Mouse (Mus musculus): ENCODE results near the gene Tigd3.
"Not testable (repeated sequence)": the region's sequence is repeated elsewhere in the genome, so short reads cannot be mapped to it uniquely, and the experiment has no call there.

Gene Tigd3

GRCm38 (mm10) chr19:5921715-5922114, 27.8 kb upstream of the Tigd3 start:
- no peak for DNase-seq

DNA sequence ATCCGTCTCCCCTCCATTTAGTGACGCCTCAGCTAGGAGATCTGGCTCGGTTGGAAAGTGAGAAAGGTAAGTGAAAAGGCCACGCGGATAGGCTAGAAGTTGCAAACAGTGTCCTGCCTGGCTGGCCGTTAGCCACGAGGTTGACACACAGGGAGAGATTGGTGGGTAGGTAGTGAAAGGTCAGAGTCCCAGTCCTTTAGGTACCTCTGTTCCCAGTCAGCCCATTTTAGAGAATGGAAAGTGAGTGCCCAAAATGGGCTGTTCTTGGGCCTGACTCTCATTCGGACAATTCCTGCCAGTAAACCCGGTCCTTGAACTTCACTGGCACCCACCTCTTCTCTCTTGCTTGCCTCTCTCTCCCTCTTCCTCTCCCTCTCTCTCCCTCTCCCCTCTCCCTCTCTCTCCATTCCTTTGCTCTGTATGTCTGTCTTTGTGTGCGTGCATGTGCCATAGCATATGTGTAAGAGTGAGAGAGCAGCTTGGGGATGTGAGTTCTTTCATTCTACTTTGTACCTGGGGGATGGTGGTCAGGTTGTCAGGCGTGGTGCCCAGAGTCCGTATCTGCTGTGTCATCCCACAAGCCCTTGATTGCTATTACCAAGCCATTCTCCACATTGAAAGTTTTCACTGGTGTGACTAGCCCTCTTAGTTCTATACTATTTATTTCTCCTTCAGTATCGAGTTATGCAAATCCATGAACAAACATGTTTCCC, 19.2 kb upstream of the Tigd3 start, which contains the start of gene Dpf2:
TSS of gene Dpf2 (minus strand) at position 4 of the 713 bp plus-strand sequence.
- DNase-seq = no peak

DNA sequence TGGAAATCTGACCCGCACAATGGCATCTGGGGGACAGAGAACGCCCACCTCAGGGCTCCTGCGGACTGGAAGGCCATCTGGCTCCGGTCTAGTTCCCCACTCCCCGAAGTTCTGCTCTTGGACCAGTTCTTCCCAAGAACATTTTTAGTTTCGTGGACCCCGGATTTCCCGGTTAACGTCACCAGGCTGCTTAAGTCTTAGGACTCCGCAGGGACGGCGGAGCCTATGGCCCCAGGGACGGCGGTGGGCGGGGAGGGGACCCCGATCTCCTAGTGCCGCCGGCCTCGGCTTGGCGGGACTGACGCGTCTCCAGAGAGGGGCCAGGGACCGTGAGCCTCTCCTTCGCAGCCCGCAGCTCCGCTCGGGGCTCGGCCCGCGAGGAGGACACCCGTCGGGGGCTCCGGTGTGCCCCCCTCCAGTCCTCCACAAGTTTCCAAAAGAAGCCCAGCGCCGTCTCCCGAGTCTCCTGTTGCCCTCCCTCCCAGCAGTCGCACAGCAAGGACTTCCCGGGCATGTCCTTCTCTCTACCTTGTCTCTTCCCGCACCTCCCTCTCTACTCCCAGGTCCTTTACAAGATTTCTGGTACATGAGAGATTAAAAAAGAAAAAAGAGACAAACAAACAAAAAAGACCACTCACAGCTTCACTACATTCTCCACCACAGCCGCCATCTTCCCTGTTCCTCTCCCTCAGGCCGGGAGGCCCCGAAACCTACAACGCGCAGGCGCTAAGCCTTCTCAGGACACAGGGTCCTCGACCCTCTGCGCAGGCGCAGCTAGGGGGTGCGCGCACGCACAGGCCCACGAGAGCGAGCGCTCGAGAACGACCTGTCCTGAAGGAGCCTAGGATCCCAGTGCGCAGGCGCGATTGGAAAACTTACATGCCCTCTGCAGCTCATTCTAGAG, 18.4 kb upstream of the Tigd3 start:
- peak; percentile 99 for DNase-seq

DNA sequence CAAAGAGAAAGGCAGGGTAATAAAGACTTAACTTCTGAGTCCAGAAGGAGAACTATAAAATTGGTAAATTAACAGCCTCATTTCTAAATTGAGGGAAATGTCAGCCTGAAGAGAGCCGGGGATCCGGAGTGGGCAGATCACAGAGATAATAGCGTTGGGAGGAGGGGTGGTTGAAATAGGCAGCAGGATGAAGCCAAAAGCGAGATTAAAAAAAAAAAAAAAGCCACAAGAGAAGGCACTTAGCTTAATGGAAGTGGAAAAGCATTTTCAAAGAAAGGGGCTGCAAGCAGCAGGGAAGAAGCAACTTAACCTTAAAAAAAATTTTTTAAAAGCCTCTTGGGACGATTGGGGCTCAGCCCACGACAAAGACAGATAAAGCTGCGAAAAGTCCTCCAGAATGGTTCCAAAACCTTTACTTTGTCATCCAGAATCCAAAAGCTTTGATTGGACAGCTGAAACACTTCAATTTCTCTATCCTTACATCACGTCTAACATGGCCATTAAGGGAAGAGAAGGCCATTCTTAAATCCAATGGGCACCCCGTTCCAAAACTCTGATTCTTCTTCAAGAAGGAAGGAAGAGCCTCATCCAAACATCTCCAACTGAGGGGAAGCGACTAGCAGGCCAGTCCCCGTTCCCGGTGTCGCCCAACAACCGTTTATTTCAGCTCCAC, 17.6 kb upstream of the Tigd3 start:
- no peak for DNase-seq

DNA sequence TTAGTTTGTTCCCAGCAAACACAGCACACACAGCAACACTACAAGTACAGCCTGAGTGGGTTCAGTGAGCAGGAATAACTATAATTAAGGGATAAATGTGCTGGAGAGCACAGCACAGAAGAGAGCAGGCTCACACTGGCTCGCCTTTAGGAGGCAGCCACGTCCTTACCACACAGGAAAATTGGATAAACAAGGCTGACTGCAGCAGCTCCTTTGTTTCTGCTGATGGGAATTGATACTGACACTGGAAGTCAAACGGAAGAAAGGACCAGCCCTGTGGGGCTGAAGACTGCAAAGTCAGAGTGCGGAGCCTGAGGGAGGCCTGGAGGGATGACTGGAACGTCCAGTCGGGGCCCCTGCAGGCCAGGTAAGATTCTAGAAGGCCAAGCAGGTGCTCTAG, 16.3 kb upstream of the Tigd3 start:
- DNase-seq = no peak

- DNase-seq = no peak
These were observed 13.3 kb upstream of the Tigd3 start for GRCm38 (mm10) chr19:5907275-5907674.

DNA sequence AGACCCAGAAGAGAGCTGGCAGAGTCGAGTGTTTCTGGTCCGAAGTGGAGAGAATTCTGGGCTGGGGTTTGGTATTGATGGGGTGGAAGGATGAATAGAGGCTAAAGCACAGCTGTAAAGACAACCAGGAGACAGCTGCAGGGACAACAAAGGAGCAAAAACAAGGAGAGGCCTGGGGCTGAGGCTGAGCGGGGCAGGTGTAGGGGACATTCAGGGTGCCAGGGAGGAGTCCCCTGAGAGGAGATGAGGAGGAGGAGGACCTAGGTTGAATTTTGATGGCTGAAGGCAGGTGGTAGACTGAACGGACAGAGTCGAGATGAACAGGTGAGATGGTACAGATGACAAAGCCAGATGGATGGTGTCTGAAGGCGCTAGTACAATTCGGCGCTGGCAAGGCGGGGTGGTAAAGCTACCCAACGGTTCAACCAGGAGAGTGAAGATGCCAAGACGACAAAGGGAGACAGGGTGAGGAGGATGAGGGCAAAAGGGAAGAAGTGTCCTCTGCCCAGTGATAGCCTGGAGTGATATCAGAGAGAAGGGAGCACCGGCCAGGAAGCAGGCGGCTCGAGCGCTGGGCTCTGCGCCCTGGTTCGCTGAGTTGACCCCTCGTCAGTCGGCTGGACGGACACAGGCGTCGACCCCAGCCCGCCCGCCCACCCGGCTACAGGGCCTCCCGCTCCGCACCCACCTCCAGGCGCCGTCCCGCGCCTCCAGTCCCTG, 507 bp downstream of the Tigd3 start:
- DNase-seq = no peak

DNA sequence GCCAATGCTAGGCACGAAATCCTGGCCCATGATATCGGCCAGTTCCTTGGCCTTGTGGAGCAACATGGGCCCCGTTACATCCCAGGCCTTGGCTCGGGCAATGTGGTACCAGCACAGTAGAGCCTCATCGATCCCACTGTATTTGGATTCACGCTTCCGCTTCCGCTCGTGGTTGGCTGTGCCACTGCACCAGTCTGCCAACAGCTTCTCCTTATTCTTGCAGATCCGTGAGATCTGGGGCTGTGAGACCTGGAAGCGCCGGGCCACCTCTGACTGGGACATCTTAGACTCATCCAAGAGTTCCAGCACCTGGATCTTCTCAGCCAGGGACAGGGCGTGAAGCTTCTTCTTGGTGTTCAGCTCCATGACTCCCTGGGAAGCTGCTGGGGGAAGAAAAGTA, 1.2 kb downstream of the Tigd3 start:
- DNase-seq = no peak

- DNase-seq = no peak
These were observed 1.7 kb downstream of the Tigd3 start for GRCm38 (mm10) chr19:5892262-5892661.

DNA sequence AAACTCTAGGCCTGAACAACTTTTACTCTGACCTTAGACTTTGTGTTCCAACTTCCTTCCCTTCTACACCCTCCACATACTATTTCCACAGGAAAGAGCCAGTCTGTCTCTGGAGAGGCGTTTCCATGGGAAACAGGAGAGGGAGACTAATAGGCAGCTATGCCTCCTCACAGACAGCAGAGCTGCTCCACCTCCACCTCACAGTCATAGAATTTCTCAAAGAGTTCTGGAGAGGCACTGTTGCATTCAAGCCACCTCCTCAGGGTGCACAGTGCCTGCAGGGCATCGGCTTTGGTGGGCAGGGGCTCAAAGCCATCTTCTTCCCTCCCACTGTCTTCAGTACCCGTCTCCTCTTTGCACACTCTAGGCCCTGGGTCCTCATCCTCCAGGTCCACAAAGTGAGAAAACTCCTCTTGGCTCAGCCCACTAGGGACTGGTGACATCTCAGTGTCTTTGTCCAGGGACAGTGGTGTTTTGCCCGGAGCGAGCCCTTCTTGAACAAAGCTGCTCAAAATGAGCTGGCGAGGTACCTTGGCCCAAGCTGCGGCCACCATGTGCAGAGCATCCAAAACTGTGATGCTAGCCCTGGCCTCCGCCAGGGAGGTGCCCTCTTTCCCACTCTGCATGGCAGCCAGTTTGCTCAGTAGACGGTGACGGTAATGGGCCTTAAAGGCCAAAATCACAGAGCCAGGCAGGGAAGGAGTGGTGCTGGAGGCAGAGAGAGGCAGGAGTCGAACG, 2.3 kb downstream of the Tigd3 start:
- no peak for DNase-seq

DNA sequence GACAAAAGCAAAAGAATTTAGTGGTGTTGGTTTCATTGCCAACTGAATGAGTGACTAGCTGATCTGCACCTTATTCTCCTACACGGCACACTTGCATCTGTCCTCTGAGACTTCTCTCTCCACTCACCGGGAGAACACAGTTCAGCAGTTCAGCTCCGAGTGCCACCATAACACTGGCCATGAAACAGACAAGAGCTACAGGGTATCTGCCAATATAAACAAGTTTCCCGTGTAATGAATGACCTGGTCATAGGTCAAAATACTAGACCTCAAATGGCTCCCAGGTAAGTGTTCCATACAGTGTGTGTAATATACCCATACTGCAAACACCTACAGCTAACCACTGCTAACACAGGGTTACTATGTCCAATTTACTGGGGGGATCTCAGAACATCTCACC, 4.7 kb downstream of the Tigd3 start:
- DNase-seq = no peak

DNA sequence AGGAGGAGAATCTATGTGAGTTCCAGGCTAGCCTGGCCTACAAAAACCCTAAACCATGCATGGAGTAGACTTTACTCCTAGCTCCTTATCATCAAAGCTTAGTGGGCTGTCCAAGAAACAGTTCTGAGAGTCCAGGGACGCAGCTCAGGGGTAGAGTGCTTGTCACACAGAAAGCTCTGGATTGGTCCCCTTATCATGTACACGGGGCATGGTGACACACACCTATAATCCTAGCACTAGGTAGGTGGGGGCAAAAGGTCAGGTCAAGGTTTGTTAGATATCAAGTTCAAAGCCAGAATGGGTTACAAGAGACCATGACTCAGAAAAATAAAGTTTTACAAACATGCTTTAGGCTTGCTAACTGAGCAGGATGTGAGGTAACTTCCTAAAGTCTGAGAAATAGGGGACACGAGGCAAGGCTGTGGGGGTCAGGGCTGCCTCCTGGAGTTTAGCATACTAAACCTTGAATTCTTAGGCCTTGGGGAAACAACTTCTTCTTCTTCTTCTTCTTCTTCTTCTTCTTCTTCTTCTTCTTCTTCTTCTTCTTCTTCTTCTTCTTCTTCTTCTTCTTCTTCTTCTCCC, 6.6 kb downstream of the Tigd3 start:
- no peak for DNase-seq

DNA sequence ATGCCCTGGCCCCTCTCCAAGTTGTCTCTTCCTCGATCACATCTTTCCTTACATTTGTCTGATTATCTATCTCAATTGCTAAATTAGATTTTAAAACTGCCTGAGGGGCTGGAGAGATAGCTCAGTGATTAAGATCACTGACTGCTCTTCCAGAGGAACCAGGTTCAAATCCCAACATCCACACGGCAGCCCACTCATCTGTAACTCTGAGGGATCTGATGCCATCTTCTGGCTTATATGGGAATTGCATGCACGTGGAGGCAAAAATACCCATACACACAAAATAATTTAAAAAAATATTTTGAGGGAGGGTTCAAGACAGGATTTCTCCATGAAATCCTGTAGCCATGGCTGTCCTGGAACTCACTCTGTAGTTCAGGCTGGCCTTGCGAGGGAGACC, 8.1 kb downstream of the Tigd3 start:
- DNase-seq = no peak

GRCm38 (mm10) chr19:5883935-5884334, 10.0 kb downstream of the Tigd3 start:
- no peak for DNase-seq

DNA sequence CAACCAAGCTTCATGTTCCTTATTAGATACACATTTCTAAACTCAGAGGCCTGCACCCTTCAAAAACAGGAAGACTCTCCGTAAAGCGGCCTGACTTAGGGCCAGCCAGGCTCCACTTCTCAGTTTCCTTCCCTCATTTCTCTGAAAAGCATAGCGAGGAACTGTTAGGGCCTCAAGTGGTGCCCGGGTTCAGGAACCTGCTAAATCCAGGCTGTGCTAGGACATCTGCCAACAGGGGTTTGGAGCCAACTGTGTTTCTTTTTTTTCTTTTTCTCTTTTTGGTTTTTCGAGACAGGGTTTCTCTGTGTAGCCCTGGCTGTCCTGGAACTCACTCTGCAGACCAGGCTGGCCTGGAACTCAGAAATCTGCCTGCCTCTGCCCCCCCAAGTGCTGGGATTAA, 11.9 kb downstream of the Tigd3 start:
- DNase-seq = not testable (repeated sequence)

GRCm38 (mm10) chr19:5881155-5881554, 12.8 kb downstream of the Tigd3 start:
- DNase-seq = no peak

DNA sequence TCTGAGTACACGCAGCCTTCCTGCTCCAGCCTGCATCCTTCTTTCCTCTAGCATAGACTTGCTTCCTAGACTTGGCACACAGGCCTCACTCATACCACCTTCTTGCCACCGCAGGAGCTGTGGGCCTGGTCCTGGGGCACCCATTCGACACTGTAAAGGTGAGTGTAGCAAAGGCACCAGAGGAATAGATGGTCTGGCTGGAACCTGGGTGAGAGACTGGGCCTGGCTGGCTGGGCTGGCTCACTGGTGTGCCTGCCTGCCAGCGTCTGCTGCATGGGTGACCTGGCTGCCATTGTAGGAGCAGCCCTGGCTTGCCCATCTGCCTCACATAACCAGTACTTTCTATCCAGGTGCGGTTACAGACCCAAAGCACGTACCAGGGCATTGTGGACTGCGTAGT, 14.2 kb downstream of the Tigd3 start:
- no peak for DNase-seq

DNA sequence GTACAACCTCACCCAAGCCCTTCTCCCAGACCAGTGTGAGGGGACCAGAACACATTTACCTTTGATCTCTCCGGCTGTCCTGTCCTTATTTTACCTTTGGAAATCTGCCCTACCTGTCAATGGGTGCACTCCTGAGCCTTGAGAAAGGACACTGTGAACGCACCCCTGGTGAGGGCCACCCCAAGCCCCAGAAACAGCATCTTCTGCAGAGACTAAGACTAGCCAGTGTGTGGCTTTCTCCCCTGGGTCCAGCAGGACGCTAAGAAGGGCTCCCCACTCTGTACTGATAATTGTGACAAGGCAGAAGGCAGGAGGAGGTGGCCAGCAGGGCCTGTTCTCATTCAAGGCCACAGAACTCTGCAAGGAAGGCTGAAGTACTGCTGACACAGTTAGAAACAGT, 15.0 kb downstream of the Tigd3 start:
- DNase-seq = no peak

GRCm38 (mm10) chr19:5878362-5878722, 15.6 kb downstream of the Tigd3 start:
- DNase-seq = no peak

DNA sequence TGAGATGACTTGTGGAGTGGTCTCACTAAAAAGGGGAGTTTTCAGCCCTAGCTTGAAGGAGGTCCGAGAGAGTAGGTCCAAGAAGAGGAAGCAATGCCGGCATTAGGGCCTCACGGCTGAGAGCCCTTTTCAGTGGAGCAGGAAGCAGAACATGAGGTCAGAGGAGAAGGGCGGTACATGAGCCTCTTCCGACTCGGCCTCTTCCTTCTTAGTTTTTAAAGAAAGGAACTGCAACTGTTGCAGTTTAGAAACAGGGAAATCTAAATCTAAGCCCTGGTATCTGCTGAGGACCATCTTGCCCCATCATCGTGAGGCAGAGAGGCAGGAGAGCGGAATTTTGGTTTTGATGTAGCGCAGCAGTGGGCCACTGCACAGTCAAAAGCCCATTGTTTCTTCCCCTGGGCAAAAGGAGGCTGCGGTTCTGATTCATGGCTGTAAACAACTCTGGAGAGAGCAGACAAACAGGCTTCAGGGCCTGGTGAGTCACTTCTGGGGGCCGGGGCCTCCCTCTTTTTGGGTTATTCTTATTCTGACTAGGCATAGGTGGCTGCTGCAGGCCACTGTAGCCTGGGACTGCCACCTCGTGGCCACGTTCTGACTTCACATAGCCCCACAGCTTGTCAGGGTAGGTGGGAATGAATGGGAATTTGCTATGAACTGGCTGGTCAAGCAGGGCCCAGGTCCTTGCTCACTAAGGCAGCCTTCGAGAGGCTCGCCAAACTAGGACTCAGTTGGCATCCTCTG, 16.2 kb downstream of the Tigd3 start, which contains the start of gene Slc25a45:
TSS of gene Slc25a45 (plus strand) at position 191 of the 744 bp plus-strand sequence.
- DNase-seq = peak; percentile 74

DNA sequence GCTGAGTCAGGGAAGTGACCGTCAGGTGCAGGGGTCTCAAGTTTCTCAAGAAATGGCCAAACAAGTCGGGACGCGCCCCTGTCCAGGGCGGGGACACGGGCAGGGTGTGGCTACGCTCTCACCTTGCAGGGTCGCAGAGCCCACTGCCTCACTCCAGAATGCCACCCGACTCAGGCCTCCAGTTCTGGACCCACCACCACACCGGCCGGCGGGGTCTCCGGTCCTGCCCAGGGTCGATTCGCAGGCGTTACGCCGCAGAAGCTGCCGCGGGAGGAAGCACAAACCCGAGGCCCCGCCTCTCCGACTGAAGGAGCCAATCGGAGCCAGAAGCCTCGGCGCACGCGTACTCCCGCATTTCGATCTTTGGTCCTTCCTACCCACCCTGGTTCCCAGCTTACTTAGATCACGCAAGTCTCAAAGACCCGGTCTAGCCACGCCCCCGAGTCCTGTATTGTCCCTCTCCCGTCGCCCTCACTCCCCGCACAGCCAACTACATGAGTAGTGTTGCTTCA, 18.9 kb downstream of the Tigd3 start, which contains the start of gene Frmd8:
TSS of gene Frmd8 (minus strand) at position 306 of the 512 bp plus-strand sequence.
- peak; percentile 93 for DNase-seq

Measured in cerebellum, adult 11-12 months (tissue).